Mouse (Mus musculus) layer of hippocampus, adult 11-12 months (tissue): ENCODE data around the gene Notch2.
"Not testable (repeated sequence)": the region's sequence is repeated elsewhere in the genome, so short reads cannot be mapped to it uniquely, and the experiment has no call there.

ENCODE experiments used
- DNase-seq: peaks from one replicate; pipeline ENCODE4 v3.0.0; 2022; ENCODE audit warnings: low spot score

Notch2 gene

DNA sequence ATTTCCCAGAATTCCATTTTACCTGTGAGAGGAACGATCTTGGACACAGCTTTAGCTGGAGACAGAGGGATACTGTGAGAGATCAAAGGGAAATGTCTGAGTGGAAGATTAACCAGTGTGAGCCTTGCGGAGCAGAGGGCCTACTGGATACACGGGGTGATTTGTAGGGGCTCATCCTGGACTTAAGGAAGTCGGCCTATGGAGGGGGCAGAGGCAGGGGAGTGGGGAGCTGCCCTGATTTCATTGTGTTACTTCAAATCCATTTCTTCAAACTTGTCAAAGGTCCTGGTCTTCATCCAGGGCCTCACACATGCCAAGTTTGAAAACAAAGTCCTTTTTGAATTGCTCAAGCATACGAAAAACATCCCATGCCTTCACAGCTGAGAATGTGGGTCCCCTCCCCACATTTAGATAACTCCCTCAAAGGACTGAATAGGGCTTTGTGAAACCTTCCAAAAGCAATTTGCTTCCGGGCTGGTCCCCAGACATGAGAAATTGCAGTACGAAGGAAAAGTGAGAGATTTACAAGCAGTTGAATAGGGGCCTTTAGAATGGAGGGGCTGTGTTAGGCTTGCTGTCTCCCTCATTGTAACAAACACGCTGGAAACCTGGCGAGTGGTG lies 91.6 kb downstream of the Notch2 start:
- DNase-seq, result no peak

GRCm38 (mm10) chr3:98105496-98105895 lies 92.2 kb downstream of the Notch2 start:
- DNase-seq, result no peak

- DNase-seq, result no peak
Measured at GRCm38 (mm10) chr3:98106115-98106514, 92.8 kb downstream of the Notch2 start.

DNA sequence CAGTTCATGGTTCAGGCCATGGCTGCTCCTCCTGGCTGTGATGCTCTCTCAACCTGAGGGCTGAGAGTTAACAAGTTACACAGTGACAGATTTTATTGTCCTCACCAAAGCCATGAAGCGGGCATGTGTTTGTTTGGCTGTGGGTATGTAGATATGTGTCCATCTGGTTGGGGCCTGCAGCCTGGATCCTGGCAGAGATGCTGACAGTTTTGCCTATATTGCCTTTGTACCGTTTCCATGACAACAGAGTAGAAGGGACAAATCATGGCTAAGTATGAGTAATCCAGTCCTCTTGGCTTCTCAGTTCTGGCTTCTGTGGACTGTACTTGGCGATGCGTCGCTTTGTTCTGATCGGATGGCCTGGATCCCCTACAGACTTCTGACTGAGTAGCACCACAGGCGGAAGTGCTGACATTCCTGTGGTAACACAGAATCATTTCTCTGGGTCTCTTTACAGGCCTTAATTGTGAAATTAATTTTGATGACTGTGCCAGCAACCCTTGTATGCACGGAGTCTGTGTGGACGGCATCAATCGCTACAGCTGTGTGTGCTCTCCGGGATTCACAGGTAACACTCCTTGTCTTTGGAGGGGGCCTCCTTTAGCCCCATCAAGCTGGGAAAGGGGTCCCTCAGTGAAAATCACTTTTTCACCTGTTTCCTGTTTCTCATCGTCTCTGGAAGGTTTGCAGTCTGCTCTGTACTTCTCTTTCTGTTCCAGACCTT lies 93.4 kb downstream of the Notch2 start:
- peak; percentile 65 for DNase-seq

DNA sequence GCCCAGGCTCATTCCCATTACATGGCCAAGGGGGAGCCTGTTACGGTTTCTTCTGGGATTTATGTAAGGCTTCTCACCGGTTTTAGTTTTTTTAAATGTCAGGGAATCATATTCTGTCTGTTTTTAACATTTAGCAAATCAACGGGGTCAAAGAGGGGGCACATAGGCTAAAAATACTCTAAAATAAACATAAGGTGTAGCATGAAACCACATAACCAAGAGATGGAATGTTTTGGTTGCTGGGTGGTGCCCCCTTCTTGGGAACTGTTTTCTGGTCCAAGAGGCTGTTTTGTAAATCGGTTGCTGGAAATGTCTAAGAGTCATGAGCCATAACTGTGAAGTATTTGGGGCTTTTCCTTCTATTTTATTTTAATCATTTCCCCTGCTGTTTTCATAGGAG lies 95.1 kb downstream of the Notch2 start:
- no peak for DNase-seq

DNA sequence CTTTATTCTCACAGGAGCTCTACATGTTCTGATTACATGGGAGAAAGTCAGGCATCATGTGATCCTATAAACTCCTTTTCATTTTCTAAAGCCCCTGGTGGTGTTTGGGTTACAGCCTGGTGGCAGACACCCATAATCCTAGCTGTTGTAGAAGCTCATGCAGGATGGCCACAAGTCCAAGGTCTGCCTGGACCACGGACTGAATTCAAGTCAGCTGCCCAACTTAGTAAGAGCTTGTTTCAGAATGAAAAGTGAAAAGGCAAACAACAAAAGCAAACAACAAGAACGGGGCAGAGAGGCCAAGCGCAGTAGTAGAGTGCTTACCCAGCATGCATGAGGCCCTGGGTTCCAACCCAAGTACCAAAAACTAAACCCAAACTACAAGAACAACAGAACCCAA lies 95.5 kb downstream of the Notch2 start:
- no peak for DNase-seq

- no peak for DNase-seq
Measured at GRCm38 (mm10) chr3:98110610-98111009, 97.3 kb downstream of the Notch2 start.

DNA sequence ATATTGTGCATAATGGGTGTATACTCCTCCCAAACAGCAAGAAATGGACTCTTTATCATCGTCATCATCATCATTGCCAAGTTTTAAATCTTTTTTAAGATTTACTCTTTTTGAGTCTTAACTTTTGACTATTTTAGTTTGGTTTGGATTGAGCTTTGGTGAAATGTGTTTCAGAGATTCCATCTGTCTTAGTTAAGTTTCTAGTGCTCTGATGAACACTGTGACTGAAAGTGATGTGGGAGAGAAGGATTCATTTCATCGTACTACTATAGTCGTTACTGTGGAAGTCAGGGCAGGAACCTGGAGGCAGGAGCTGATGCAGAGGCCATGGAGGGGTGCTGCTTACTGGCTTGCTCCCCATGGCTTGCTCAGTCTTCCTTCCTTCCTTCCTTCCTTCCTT lies 104.9 kb downstream of the Notch2 start:
- no peak for DNase-seq

DNA sequence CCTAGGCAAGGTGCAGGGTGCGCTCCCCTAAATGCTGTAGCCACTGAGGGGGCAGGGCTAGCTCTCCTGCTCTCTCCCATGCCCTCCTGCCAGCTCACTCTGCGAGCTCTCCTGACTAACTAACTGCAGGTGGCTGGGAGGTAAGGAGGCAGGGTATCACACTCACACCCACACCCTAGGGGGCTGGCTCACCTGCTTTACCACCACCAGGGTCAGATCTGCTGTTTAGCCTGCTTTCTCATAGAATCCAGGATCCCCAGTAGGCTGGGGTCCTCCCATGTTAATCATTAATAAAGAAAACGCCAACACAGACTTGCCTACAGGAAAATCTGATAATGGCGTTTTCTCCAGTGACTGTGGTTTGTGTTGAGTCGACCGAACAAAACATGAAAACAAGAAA lies 106.0 kb downstream of the Notch2 start:
- DNase-seq, result no peak

DNA sequence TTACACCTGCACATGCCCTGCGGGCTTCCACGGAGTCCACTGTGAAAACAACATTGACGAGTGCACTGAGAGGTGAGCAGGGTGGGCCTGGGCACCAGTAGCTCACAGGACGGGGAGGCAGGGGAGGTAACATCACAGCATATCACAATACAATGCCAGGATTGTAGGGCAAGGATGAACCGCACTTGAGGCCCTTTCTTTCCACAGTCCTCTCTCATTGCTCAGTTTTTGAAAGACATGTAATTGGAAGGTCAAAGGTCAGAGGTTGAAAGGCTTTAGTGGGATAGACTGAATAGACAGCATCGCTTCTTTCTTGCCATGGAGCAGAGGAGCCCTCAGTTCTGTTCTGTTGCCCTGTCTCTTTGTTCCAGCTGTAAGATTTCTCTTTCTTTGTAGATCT lies 107.6 kb downstream of the Notch2 start:
- DNase-seq, result no peak

DNA sequence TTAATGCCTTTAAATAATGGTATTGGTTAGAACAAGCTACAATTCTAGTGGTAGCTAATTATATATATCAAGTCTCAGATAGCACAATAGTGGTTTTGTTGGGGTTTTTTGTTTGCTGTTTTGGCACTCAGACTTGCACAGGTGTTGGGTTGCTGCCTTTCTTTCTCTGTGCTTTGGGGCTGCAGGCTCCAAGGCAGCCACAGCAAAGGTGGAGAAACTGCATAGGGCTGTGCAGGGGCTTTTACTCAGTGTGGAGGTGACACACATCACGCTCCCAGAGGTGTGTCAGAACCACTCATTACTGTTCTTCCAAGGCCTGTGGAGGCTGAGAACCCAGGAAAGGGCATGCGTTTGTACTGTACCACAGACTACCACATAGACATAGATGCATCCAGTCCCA lies 114.4 kb downstream of the Notch2 start:
- no peak for DNase-seq

DNA sequence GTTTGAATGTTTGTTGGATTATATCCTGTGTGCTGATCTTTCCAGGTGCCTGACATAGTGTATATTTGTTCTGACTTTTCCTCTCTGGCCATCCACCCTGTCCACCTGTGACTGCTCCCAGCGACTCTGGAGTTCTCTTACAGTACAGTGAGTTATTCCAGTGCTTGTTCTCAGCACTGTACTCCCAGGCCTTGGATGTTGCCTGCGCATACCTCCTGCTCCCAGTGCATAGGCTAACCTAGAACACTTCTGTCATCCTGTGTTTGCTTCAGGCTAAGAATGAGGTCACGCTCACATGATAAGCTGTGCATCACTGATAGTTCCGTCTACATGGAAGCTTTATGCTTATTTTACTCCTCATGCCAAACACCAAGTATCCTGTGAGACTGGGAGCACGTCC lies 115.4 kb downstream of the Notch2 start:
- no peak for DNase-seq

GRCm38 (mm10) chr3:98132140-98132539 lies 118.8 kb downstream of the Notch2 start:
- not testable (repeated sequence) for DNase-seq

- DNase-seq, result no peak
Measured at GRCm38 (mm10) chr3:98132636-98133035, 119.3 kb downstream of the Notch2 start.

DNA sequence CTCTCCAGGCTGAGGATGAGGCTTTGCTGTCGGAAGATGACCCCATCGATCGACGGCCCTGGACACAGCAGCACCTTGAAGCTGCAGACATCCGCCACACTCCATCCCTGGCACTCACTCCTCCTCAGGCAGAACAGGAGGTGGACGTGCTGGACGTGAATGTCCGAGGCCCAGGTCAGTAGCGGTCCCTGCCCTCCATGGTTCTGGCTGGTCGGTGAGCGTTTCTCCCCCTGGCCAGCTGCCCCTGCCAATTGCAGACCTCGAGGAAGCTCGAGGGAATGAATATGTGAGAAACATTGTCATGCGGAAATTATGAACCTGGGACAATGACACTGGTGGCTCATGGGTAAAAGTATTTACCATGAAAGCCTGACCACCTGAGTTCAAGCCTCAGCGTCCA lies 128.1 kb downstream of the Notch2 start:
- no peak for DNase-seq

- DNase-seq, result no peak
Measured at GRCm38 (mm10) chr3:98142862-98143261, 129.5 kb downstream of the Notch2 start.

DNA sequence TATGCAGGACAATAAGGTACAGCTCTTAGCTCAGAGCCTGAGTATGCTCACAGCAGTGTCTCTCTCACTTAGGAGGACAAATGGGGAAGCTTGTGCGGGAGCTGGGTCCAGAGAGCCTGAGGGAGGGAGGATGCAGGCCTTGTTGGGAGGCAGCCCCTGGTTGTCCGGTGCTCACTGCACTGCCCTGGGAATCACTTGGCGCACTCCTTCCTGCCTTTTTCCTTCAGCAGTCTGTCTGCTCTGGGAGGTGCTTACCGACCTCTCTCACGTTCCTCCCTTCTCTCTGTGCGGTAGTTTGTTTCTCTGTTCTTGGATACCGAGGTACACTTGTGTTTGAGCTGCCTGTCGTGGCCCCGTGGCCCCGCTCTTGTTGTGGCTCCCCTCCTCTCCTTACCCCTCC lies 131.9 kb downstream of the Notch2 start:
- DNase-seq, result no peak

DNA sequence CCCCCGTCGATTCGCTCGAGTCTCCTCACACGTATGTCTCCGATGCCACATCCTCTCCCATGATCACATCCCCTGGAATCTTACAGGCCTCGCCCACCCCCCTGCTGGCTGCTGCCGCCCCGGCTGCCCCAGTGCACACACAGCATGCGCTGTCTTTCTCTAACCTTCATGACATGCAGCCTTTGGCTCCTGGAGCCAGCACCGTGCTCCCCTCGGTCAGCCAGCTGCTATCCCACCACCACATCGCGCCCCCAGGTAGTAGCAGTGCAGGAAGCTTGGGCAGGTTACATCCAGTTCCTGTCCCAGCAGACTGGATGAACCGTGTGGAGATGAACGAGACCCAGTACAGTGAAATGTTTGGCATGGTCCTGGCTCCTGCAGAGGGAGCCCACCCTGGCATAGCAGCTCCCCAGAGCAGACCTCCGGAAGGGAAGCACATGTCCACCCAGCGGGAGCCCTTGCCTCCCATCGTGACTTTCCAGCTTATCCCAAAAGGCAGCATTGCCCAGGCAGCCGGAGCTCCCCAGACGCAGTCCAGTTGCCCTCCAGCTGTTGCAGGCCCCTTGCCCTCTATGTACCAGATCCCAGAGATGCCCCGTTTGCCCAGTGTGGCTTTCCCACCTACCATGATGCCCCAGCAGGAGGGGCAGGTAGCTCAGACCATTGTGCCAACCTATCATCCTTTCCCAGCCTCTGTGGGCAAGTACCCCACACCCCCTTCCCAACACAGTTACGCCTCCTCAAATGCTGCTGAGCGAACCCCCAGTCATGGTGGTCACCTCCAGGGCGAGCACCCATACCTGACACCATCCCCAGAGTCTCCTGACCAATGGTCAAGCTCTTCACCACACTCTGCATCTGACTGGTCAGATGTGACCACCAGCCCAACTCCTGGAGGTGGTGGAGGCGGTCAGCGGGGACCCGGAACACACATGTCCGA lies 133.4 kb downstream of the Notch2 start:
- no peak for DNase-seq

GRCm38 (mm10) chr3:98147706-98148105 lies 134.4 kb downstream of the Notch2 start:
- no peak for DNase-seq

- no peak for DNase-seq
Measured at GRCm38 (mm10) chr3:98149881-98150280, 136.6 kb downstream of the Notch2 start.

GRCm38 (mm10) chr3:98151016-98151415 lies 137.7 kb downstream of the Notch2 start:
- no peak for DNase-seq

DNA sequence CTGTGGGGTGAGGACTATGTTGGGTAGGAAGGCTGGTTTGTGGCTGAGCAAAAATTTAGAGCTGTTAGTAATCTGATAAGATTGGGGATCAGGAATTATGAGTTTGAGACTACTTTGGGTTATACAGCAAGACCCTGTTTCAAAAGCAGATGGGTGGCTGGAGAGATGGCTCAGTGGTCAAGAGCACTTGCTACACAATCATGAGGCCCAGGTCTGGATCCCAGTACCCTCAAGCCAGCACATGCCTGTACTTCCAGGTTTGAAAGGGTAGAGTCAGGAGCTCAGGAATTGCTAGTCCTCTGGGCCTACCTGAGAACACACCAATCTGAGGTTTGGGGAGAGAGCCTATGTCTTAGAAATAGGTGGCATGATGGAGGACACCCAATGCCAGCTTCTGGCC lies 140.1 kb downstream of the Notch2 start:
- no peak for DNase-seq

GRCm38 (mm10) chr3:98156158-98156557 lies 142.8 kb downstream of the Notch2 start:
- DNase-seq, result no peak
